Mouse (Mus musculus) erythroblast, embryonic 14.5 days (primary cell): ENCODE results near the gene Msln.

Experiments
- GATA1 ChIP-seq: IDR thresholded peaks from 2 replicates; pipeline ENCODE4 v1.6.1; 2012; ENCODE audit warnings: low read length, inconsistent platforms, mixed read lengths
- TAL1 ChIP-seq: IDR thresholded peaks from 3 replicates; pipeline ENCODE4 v1.6.1; 2012; ENCODE audit warnings: low read length, inconsistent platforms, mixed read lengths

GRCm38 (mm10) chr17:25715627-25716026, 38.6 kb downstream of the Msln start:
- TF ChIP-seq GATA1 (no peak), TAL1 (no peak)
